ENCODE assay signal across 27 mouse cellular contexts in the genomic region with DNA sequence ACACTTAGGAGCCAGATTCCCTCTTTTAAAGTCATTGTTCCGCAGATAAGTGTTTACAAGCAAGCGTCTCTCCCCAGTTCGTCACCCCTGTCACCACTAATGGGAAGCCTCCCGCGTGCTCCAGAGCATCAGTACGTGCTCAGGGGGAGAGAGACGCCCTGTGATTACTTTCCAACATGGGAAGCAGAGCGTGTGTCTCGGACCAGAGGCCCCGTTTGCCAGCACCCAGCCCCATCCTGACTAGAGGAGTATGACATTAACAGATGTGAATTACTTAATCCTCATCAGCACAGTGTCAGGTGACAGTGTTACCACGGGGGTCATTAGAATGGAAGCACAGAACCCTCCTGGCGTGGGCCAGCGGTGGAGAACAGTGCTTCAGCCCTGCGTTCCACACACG. TPM values are rescaled to one million over a fixed set of nuclear protein-coding genes. Genes with fewer than 3 reads are reported as not detected.
DNase-seq lines count a peak whose midpoint lies in the region; ATAC-seq lines count a peak whose summit lies in the region.
"Had no signal": no experiment of that assay in that cellular context is flagged by ENCODE, and none has a peak within 500 bp of the region (broad histone marks: within the 10 kb centered on the region; RNA-seq: fewer than 3 reads in every experiment).

No protein-coding gene starts in this region.

- ATAC-seq in heart, embryonic 11.5 days (replicated peaks; ENCODE audit: insufficient number of reproducible peaks, low FRiP score, low TSS enrichment) = no peak
- ATAC-seq in hindbrain, embryonic 16.5 days = no peak
- ATAC-seq: forebrain, embryonic 14.5 days; hindbrain, postnatal 0 days; intestine, embryonic 15.5 days; midbrain, embryonic 13.5 days; Patski had no signal

- H3K9ac ChIP-seq in heart, embryonic 11.5 days (ENCODE audit: low read depth, low read length) = no peak overlapping the region
- no peak overlapping the region for H3K9ac ChIP-seq in hindbrain, embryonic 16.5 days (ENCODE audit: low read depth, low read length)
- H3K9ac ChIP-seq: embryonic facial prominence, embryonic 12.5 days; heart, embryonic 13.5 days; intestine, embryonic 15.5 days; limb, embryonic 13.5 days; midbrain, embryonic 13.5 days; neural tube, embryonic 13.5 days had no signal

- peak; percentile 15 for DNase-seq in gastrocnemius, postnatal 14 days
- DNase-seq in gastrocnemius, adult 8-10 months (ENCODE audit: low spot score in 2 of 2) = no peak
- peak; percentile 75 for DNase-seq in heart, adult 8-10 months (ENCODE audit: low spot score)
- DNase-seq in heart, postnatal 14 days = peak; percentile 35 to 47
- DNase-seq in right cerebral cortex, adult 2 months (ENCODE audit: low spot score in 2 of 2) = no peak
- DNase-seq: adrenal gland, postnatal 14 days; cerebellum, adult 11-12 months; cerebellum, adult 9-11 months; embryo, embryonic 11 days; kidney, adult 2 months; kidney, postnatal 36 days; lung, postnatal 36 days; right cerebral cortex, postnatal 14 days; thymus, postnatal 14 days had no signal

- H3K4me2 ChIP-seq in heart, embryonic 11.5 days = no peak overlapping the region
- H3K4me2 ChIP-seq in hindbrain, embryonic 16.5 days (ENCODE audit: low read length) = no peak overlapping the region
- H3K4me2 ChIP-seq: embryonic facial prominence, embryonic 12.5 days; heart, embryonic 13.5 days; intestine, embryonic 15.5 days; limb, embryonic 13.5 days; liver, embryonic 11.5 days; midbrain, embryonic 13.5 days; neural tube, embryonic 13.5 days had no signal

- H3K4me1 ChIP-seq in heart, embryonic 11.5 days (ENCODE audit: control insufficient read depth, insufficient read depth, low read length) = no peaks in the 10 kb centered on the region
- no peaks in the 10 kb centered on the region for H3K4me1 ChIP-seq in hindbrain, embryonic 16.5 days (ENCODE audit: control insufficient read depth, insufficient read depth, low read depth, low read length)
- H3K4me1 ChIP-seq: intestine, embryonic 15.5 days had no signal

- no peaks in the 10 kb centered on the region for H3K9me3 ChIP-seq in heart, embryonic 11.5 days (replicated peaks; ENCODE audit: control insufficient read depth, low read length)
- H3K9me3 ChIP-seq in hindbrain, embryonic 16.5 days (ENCODE audit: control insufficient read depth, low read length) = no peaks in the 10 kb centered on the region
- H3K9me3 ChIP-seq: embryonic facial prominence, embryonic 12.5 days; heart, embryonic 13.5 days; intestine, embryonic 15.5 days; midbrain, embryonic 13.5 days had no signal

- H3K4me3 ChIP-seq in heart, embryonic 11.5 days (ENCODE audit: low read depth, low read length) = no peak overlapping the region
- H3K4me3 ChIP-seq in hindbrain, embryonic 16.5 days (ENCODE audit: low read length) = no peak overlapping the region
- H3K4me3 ChIP-seq: embryonic facial prominence, embryonic 12.5 days; heart, embryonic 13.5 days; intestine, embryonic 15.5 days; layer of hippocampus, adult 2 months; limb, embryonic 13.5 days; midbrain, embryonic 13.5 days; neural tube, embryonic 13.5 days had no signal

- no peak overlapping the region for H3K27ac ChIP-seq in heart, embryonic 11.5 days (ENCODE audit: low read depth, low read length)
- no peak overlapping the region for H3K27ac ChIP-seq in hindbrain, embryonic 16.5 days (ENCODE audit: low read depth, low read length)
- H3K27ac ChIP-seq: embryonic facial prominence, embryonic 12.5 days; heart, embryonic 13.5 days; hindbrain, postnatal 0 days; intestine, embryonic 15.5 days; layer of hippocampus, adult 2 months; limb, embryonic 13.5 days; midbrain, embryonic 13.5 days; neural tube, embryonic 13.5 days had no signal

- no peaks in the 10 kb centered on the region for H3K27me3 ChIP-seq in heart, embryonic 11.5 days (ENCODE audit: control insufficient read depth, insufficient read depth, low read length)
- no peaks in the 10 kb centered on the region for H3K27me3 ChIP-seq in hindbrain, embryonic 16.5 days (replicated peaks; ENCODE audit: control insufficient read depth, insufficient read depth, low read length)
- H3K27me3 ChIP-seq: embryonic facial prominence, embryonic 12.5 days; heart, embryonic 13.5 days; intestine, embryonic 15.5 days; limb, embryonic 13.5 days; midbrain, embryonic 13.5 days; neural tube, embryonic 13.5 days; Patski had no signal

- 88% methylated on average over 15 of the region's 15 CpGs for WGBS in heart, embryonic 11.5 days (ENCODE audit: insufficient replicate concordance)
- 84% methylated on average over 15 of the region's 15 CpGs for WGBS in hindbrain, embryonic 16.5 days

- intact Hi-C loops in gastrocnemius, postnatal 14 days (cut with DNase I; ENCODE audit: low total_unique reads) = no loop called here
- intact Hi-C loops in heart, postnatal 14 days (cut with DNase I) = loop anchor here (10.0 kb wide), 1 partner anchor 304 kb away; no protein-coding TSS in a partner anchor

- H3K36me3 ChIP-seq in heart, embryonic 11.5 days (ENCODE audit: control insufficient read depth, insufficient read depth, low read length) = peaks cover 7% of the 10 kb centered on the region; the same call in 1 of the 2 replicates
- H3K36me3 ChIP-seq in hindbrain, embryonic 16.5 days (ENCODE audit: control insufficient read depth, insufficient read depth, low read length) = peaks cover 13% of the 10 kb centered on the region; the same call in 1 of the 2 replicates
- H3K36me3 ChIP-seq: intestine, embryonic 15.5 days had no signal

RNA-seq across cellular contexts. Expression of a gene that starts 15.3 kb away (rescaled TPM):
- 1 to 10 TPM; 1.8 to 2.1 TPM for total RNA-seq in gastrocnemius, postnatal 14 days (2021)
- 1 to 10 TPM in 3 of 4 experiments, under 1 TPM in 1; 0.73 to 1.3 (median 1.2) TPM for total RNA-seq in gastrocnemius, adult 8-10 months (2022)
- total RNA-seq in heart, adult 8-10 months (2022) = 1 to 10 TPM in 2 of 4 experiments, under 1 TPM in 2; 0.87 to 1.8 (median 1.2) TPM
- polyA plus RNA-seq in heart, embryonic 11.5 days (2014; fragmentation: Nextera tagmentation; extraction: Ambion mirVana) = 1.8 and 2.1 TPM in 2 replicates
- total RNA-seq in heart, postnatal 14 days (2021) = 1 to 10 TPM; 3.1 to 3.9 TPM
- polyA plus RNA-seq in hindbrain, embryonic 16.5 days (2015; fragmentation: Nextera tagmentation; extraction: Ambion mirVana) = 2.0 and 2.6 TPM in 2 replicates

RNA-seq across cellular contexts. Expression of a gene that starts 25.9 kb away (rescaled TPM):
- 10 to 100 TPM; 64.3 to 67.1 TPM for total RNA-seq in gastrocnemius, postnatal 14 days (2021)
- total RNA-seq in gastrocnemius, adult 8-10 months (2022) = 10 to 100 TPM; 82.7 to 94.0 (median 89.4) TPM
- total RNA-seq in heart, adult 8-10 months (2022) = 10 to 100 TPM; 67.0 to 79.3 (median 73.4) TPM
- 90.9 and 101 TPM in 2 replicates for polyA plus RNA-seq in heart, embryonic 11.5 days (2014; fragmentation: Nextera tagmentation; extraction: Ambion mirVana)
- 10 to 100 TPM; 74.0 to 74.1 TPM for total RNA-seq in heart, postnatal 14 days (2021)
- 210 and 220 TPM in 2 replicates for polyA plus RNA-seq in hindbrain, embryonic 16.5 days (2015; fragmentation: Nextera tagmentation; extraction: Ambion mirVana)

Comparison
In these comparisons a context has a peak if more than half of its experiments do, and no peak if none do; other contexts are left out.
1. DNase-seq: peak in gastrocnemius, postnatal 14 days (single experiment), heart, adult 8-10 months (single experiment) and heart, postnatal 14 days (2 of 2); none in gastrocnemius, adult 8-10 months (0 of 2) and right cerebral cortex, adult 2 months (0 of 2).